Mouse (Mus musculus): ENCODE measurements around the gene Timm10.

DNA sequence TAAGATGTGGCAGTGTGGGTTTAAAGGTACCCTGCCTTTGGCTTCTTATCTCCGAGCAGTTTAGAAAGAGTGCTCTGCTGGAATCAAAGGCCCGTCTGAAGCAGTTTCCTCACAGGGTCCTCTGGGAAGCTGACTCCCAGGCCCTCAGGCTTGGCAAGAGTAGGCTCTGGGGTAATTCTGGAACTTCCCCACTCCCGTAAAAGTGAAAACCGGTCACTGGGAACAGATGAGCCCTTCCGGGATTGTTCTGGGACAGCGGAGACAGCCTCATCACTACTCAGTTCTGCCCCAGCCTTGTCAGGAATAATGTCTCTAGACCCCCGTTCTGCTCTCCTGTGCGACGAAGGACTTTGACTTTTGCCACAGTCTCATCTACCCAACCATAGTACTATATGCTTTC, 36.4 kb upstream of the Timm10 start:
- TF ChIP-seq POLR2A (IDR thresholded peaks at IDR 0.05; ENCODE audit: low read depth, low read length) (no peak), CTCF (IDR thresholded peaks at IDR 0.05; ENCODE audit: borderline replicate concordance, insufficient read depth, low read length) (no peak)

Measured in embryonic fibroblast, embryonic 13.5 days (primary cell).